Mouse (Mus musculus) E14TG2a.4 (cell line): ENCODE results near the gene Ipo7.

Source experiments
- H3K27me3 ChIP-seq: 2 replicates; pipeline ENCODE4 v1.6.1; 2014; ENCODE audit warnings: low read length, control low read depth; ENCODE audit not compliant: insufficient read depth
- H3K36me3 ChIP-seq: 2 replicates; pipeline ENCODE4 v1.6.1; 2014; ENCODE audit warnings: low read length, control low read depth; ENCODE audit not compliant: insufficient read depth
- H3K4me1 ChIP-seq: replicated peaks from 2 replicates; pipeline ENCODE4 v1.6.1; 2014; ENCODE audit warnings: low read depth, low read length, control low read depth
- H3K4me3 ChIP-seq: replicated peaks from 2 replicates; pipeline ENCODE4 v1.5.1; 2014; ENCODE audit warnings: mild to moderate bottlenecking, low read length
- H3K9me3 ChIP-seq: 2 replicates; pipeline ENCODE4 v1.6.1; 2014; ENCODE audit warnings: low read length, control low read depth
- CTCF ChIP-seq: conservative IDR thresholded peaks from 2 replicates; pipeline ENCODE4 v1.5.1; 2014; ENCODE audit warnings: low read length
- NANOG ChIP-seq: IDR thresholded peaks from 2 replicates; pipeline ENCODE4 v1.6.1; 2014; ENCODE audit warnings: borderline replicate concordance, low read length, mixed read lengths
- POU5F1 ChIP-seq: IDR thresholded peaks from 2 replicates; pipeline ENCODE4 v1.6.1; 2014; ENCODE audit warnings: low read length, borderline replicate concordance

Ipo7 gene

GRCm38 (mm10) chr7:110083386-110084165 is 65.5 kb downstream of the Ipo7 start:
- Histone ChIP-seq H3K27me3 (no peaks in the 10 kb centered on the region), H3K4me1 (peaks cover 6% of the 10 kb centered on the region), H3K9me3 (no peaks in the 10 kb centered on the region), H3K36me3 (peaks cover 98% of the 10 kb centered on the region), H3K4me3 (0 out of 2 replicates have a peak overlapping the region, but pooled peaks have one; percentile 1)
- TF ChIP-seq POU5F1 (no peak), NANOG (no peak), CTCF (peak; percentile 96)

GRCm38 (mm10) chr7:110085217-110085616 is 67.1 kb downstream of the Ipo7 start:
- Histone ChIP-seq H3K4me3 (no peak overlapping the region), H3K27me3 (no peaks in the 10 kb centered on the region)
- TF ChIP-seq POU5F1 (no peak), NANOG (no peak), CTCF (no peak)

GRCm38 (mm10) chr7:110087914-110088313 is 69.8 kb downstream of the Ipo7 start:
- Histone ChIP-seq H3K4me3 (no peak overlapping the region), H3K4me1 (peaks cover 6% of the 10 kb centered on the region), H3K9me3 (no peaks in the 10 kb centered on the region), H3K27me3 (no peaks in the 10 kb centered on the region), H3K36me3 (peaks cover 98% of the 10 kb centered on the region)
- TF ChIP-seq POU5F1 (no peak), CTCF (no peak), NANOG (no peak)

More at GRCm38 (mm10) chr7:110085217-110085616, 67.1 kb downstream of the Ipo7 start:
- Histone ChIP-seq H3K9me3 (no peaks in the 10 kb centered on the region), H3K36me3 (peaks cover 98% of the 10 kb centered on the region), H3K4me1 (peaks cover 6% of the 10 kb centered on the region)

- TF ChIP-seq CTCF (no peak), POU5F1 (no peak), NANOG (no peak)
- Histone ChIP-seq H3K9me3 (no peaks in the 10 kb centered on the region), H3K36me3 (peaks cover 100% of the 10 kb centered on the region), H3K4me3 (no peak overlapping the region), H3K4me1 (peaks cover 11% of the 10 kb centered on the region), H3K27me3 (no peaks in the 10 kb centered on the region)
These were observed 73.6 kb downstream of the Ipo7 start for GRCm38 (mm10) chr7:110091670-110092069.

- H3K9me3 ChIP-seq, result no peaks in the 10 kb centered on the region
- no peak for TF ChIP-seq CTCF
- TF ChIP-seq NANOG, result no peak
- TF ChIP-seq POU5F1, result no peak
These were observed 78.3 kb downstream of the Ipo7 start for GRCm38 (mm10) chr7:110096332-110096731.

GRCm38 (mm10) chr7:110097106-110097793 is 79.2 kb downstream of the Ipo7 start:
- TF ChIP-seq CTCF (no peak), POU5F1 (no peak), NANOG (no peak)
- H3K36me3 ChIP-seq, result peaks cover 48% of the 10 kb centered on the region
- peak overlapping the region; percentile 27; the same call in 1 of the 2 replicates for H3K4me3 ChIP-seq
- peaks cover 56% of the 10 kb centered on the region for H3K4me1 ChIP-seq
- no peaks in the 10 kb centered on the region for H3K27me3 ChIP-seq
- H3K9me3 ChIP-seq, result no peaks in the 10 kb centered on the region

More at GRCm38 (mm10) chr7:110096332-110096731, 78.3 kb downstream of the Ipo7 start:
- H3K4me3 ChIP-seq, result no peak overlapping the region
- H3K4me1 ChIP-seq, result peaks cover 52% of the 10 kb centered on the region
- no peaks in the 10 kb centered on the region for H3K27me3 ChIP-seq
- peaks cover 57% of the 10 kb centered on the region for H3K36me3 ChIP-seq

- TF ChIP-seq POU5F1 (no peak), NANOG (no peak), CTCF (no peak)
- H3K4me1 ChIP-seq, result peaks cover 81% of the 10 kb centered on the region
- no peaks in the 10 kb centered on the region for H3K9me3 ChIP-seq
- peaks cover 12% of the 10 kb centered on the region for H3K36me3 ChIP-seq
- H3K4me3 ChIP-seq, result peak overlapping the region; percentile 39
- H3K27me3 ChIP-seq, result no peaks in the 10 kb centered on the region
These were observed 82.8 kb downstream of the Ipo7 start for GRCm38 (mm10) chr7:110100854-110101253.

GRCm38 (mm10) chr7:110101266-110101665 is 83.2 kb downstream of the Ipo7 start:
- H3K4me3 ChIP-seq, result peak overlapping the region; percentile 39
- TF ChIP-seq NANOG, result no peak
- TF ChIP-seq CTCF, result no peak
- TF ChIP-seq POU5F1, result no peak
- H3K9me3 ChIP-seq, result no peaks in the 10 kb centered on the region
- H3K4me1 ChIP-seq, result peaks cover 77% of the 10 kb centered on the region
- no peaks in the 10 kb centered on the region for H3K27me3 ChIP-seq
- peaks cover 8% of the 10 kb centered on the region for H3K36me3 ChIP-seq
